Mouse (Mus musculus) embryo, embryonic 11 days (tissue): ENCODE measurements around the gene Bak1.

Experiments
- DNase-seq: peaks from one replicate; pipeline ENCODE4 v3.0.0-alpha.2; 2015

Gene Bak1

GRCm38 (mm10) chr17:27028909-27029308 is at the start of gene Bak1:
Bak1 (minus strand) TSS chr17:27029009.
- DNase-seq = no peak

- DNase-seq = no peak
Measured at GRCm38 (mm10) chr17:27078499-27078898, 49.7 kb upstream of the Bak1 start.

DNA sequence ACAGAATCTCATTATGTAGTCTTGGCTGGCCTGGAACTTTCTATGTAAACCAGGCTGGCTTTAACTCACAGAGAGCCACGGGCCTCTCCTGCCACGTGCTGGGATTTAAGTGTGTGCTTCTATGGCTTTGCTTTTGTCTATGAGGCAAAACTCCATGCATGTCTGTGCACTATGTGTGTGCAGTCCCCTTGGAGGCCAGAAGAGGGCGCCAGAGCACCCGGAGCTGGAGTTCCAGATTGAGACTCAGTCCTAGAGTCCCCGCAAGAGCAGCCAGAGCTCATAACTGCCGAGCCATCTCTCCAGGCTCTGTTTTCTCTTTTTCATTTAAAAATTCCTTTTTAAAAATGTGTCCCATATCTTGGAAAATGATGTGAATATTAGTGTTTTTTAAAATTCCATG is 49.1 kb upstream of the Bak1 start:
- DNase-seq = no peak

- DNase-seq = no peak
Measured at GRCm38 (mm10) chr17:27077133-27077532, 48.3 kb upstream of the Bak1 start.

GRCm38 (mm10) chr17:27074849-27075745 is 46.3 kb upstream of the Bak1 start:
- no peak for DNase-seq

GRCm38 (mm10) chr17:27074236-27074635 is 45.4 kb upstream of the Bak1 start:
- DNase-seq = no peak

GRCm38 (mm10) chr17:27073778-27074177 is 45.0 kb upstream of the Bak1 start:
- no peak for DNase-seq

DNA sequence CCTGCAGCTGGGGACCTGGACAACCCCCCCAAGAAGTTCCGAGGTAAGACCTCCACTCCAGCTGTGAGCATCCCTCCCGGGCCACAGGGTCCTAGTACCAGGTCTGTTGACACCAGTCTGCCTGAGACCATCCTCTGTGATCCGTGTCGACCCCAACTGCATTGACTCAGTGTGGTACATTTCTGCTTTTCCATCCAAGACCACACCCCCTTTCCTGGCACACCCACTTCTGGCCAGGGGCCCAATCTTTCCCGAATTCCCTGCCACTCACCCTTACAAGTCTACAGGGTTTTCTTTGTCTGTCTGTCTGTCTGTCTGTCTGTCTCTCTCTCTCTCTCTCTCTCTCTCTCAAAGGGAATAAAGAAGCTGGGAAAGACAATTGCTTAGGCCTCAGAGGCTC is 44.3 kb upstream of the Bak1 start:
- no peak for DNase-seq

DNA sequence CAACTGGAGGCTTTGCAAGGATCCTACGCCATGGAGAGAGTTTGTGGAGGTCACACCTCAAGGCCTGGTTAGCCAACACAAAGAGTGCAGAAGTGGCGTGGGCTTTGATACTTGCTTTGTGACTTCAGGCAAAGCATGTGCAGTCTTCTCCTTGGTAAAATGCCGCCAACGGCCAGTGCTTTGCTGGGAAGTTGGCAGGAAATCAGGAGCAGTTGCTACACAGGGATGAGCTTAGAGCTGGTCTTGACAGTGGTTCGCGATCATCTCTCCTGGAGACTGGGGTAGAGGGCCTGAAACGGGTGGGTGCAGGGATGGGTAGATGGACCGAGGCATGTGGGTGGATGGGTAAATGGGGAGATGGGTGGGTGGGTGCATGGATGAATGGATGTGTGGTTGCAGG is 43.6 kb upstream of the Bak1 start:
- no peak for DNase-seq

DNA sequence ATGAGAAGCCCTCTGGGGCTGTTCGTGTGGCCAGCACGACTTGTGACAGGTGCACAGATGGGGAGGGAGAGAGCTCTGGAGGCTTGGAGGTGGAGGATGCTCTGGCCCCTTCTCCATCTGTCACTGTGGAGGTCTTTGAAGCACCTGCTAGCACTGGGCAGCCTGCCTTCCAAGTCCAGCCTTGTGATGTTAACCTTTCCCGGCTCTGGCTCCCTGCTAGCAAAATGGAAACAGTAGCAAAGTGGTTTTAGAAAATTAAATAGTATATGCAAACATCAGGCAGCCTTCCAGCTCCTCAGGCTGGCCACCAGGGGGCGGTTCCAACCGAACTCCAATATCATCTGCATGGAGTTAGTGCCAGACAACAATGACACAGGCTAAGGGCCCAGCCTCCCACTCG is 42.8 kb upstream of the Bak1 start:
- DNase-seq = no peak

- no peak for DNase-seq
Measured at GRCm38 (mm10) chr17:27070913-27071312, 42.1 kb upstream of the Bak1 start.

- DNase-seq = no peak
Measured at GRCm38 (mm10) chr17:27069071-27069470, 40.3 kb upstream of the Bak1 start.

DNA sequence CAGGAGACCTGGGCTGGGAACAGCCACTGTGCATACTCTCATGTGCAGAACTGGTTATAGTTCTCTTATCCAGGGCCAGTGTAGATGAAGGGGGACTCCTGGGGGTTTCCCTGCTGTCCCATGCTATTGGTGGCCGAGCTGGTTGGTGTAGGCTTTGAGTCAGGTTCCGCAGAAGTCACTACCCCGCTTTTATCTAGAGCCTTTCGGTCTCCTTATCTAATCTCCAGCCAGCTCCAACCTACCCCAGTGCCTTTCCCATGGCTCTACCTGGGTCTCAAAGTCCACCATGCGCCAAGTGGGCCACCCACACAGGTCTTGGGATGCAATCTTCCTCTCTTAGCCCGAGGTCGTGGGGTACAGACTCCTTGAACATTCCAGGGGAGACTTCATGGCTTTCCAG is 37.3 kb upstream of the Bak1 start:
- DNase-seq = no peak

GRCm38 (mm10) chr17:27064195-27064594 is 35.4 kb upstream of the Bak1 start:
- DNase-seq = no peak

DNA sequence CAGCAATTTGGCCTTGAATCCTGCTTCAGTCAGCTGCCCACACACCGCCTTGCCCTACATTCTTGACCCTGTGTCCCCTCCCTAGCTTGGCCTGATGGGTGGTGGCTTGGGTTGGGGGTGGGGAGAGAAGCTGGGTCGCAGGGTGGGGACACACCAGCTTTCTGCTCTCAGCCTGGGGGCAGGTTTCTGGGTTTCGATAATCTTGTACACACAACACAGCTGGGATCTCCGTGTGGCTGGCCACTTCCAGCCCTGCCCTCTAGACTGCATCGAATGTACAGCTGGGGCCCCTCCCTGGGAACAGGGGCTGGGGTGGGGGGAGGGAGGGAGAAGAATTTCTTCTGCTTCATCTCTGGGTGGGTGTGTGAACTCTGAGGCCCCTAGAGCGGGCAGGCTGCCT is 34.9 kb upstream of the Bak1 start:
- DNase-seq = no peak

GRCm38 (mm10) chr17:27062684-27063083 is 33.9 kb upstream of the Bak1 start:
- DNase-seq = no peak

DNA sequence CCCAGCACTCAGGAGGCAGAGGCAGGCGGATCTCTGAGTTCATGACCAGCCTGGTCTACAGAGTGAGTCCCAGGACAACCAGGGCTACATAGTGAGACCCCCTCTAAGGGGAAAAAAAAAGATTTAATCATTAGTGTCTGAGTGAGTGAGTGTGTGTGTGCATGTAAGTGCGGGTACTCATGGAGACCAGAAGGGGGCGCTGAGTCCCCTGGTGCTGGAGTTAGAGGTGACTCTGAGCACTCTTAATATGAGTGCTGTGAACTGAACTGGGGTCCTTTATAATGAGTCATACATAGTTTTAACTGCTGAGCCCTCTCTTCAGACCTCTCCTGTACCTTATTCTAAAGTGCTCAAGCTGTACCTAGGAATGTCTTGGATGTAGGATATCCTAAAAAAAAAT is 32.9 kb upstream of the Bak1 start:
- no peak for DNase-seq

- no peak for DNase-seq
Measured at GRCm38 (mm10) chr17:27060698-27061097, 31.9 kb upstream of the Bak1 start.

DNA sequence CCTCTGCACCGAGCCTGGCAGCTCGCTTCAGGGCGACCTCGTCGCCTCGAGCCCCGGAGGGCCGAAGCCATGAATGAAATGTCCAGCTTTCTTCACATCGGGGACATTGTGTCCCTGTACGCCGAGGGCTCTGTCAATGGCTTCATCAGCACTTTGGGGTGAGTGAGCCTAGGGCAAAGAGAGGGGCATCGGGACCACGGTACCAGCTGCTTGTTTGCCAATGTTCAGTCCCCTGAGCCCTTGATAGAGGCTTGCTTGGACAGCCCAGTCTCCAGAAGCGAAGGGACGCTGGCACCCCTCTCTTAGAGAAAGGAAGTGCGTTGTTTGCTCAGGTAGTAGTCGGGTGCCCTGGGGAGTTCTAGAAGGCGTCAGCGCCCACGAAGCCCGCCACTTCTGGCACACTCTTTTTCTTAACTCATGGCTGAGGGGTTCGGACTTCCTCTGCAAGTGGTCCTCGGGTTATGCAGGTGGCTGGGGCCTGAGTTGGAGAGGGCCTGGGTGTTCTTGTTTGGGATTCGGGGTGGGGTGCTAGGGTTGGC is 28.8 kb upstream of the Bak1 start:
- no peak for DNase-seq

GRCm38 (mm10) chr17:27056812-27057516 is 28.2 kb upstream of the Bak1 start, which contains the start of gene Itpr3:
Itpr3 (plus strand) TSS chr17:27057304.
- peak; percentile 80 for DNase-seq

DNA sequence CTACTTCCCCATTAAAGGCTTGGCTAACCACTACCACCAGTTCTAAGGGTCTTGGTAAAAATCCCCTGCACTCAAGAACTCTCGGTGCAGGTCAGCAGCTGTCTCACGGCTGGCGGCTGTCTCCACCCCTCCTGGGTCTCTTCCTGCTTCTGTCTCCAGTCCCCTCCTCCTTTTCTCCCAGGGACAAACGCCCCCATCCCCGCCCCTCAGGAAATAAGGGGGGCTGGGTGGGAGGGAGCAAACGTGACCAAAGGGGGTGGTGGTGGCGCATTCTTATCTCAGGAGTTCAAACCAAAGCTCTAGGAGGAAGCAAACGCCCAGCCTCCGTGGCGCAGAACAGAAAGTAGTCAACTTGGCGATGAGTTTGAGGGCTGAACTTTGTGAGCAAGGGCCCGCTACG is 27.4 kb upstream of the Bak1 start:
- peak; percentile 78 for DNase-seq

DNA sequence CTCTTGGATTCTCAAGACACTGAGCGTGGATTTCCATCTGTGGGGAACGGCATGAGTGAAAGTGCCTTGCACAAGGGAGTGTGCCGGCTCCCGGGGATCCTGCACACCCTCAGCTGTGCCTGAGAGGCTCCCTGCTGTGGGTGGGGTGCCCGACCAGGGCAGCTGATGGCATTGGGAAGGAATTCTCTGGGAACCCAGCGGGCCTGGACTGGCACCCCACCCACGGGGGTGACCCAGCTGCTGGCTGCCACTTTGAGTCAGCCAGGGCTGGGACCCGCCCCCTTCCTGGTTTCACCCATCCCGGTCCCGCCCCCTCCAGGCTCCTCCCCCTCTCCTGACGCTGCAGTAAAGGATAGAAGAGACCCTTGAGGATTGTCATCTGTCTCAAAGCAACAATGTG is 22.7 kb upstream of the Bak1 start:
- peak; percentile 67 for DNase-seq

GRCm38 (mm10) chr17:27050853-27051252 is 22.0 kb upstream of the Bak1 start:
- DNase-seq = no peak
